Mouse (Mus musculus) T-cell, adult 66 days (primary cell): ENCODE measurements around the gene Fbrsl1. TPM values are rescaled to one million over a fixed set of nuclear protein-coding genes. Genes with fewer than 3 reads are reported as not detected.

Experiments used
- total RNA-seq, 2 experiments: library from RNA; stranded (reverse); gene quantifications; 3 replicates in 1 of 2; 4 replicates in 1 of 2; pipeline ENCODE4 v1.2.4; 2023

Fbrsl1 gene
- 100 to 1,000 TPM; 172 to 223 TPM for total RNA-seq

GRCm38 (mm10) chr5:110448436-110449134 is at the start of gene Fbrsl1:
Gene Fbrsl1 (minus strand): TSS chr5:110448503.

GRCm38 (mm10) chr5:110344524-110344923 is 103.8 kb downstream of the Fbrsl1 start, which contains the start of gene Lrcol1:
Gene Lrcol1 (plus strand): TSS chr5:110344730.

GRCm38 (mm10) chr5:110342648-110343284 is 105.5 kb downstream of the Fbrsl1 start, which contains the start of gene P2rx2:
Gene P2rx2 (minus strand): TSS chr5:110343212.

Other genes starting within 250 kb of the Fbrsl1 start
- gene Ankle2, start 217.5 kb downstream of the Fbrsl1 start, total RNA-seq, result 10 to 100 TPM; 47.5 to 57.6 TPM
- gene Pgam5, start 178.6 kb downstream of the Fbrsl1 start, total RNA-seq, result 10 to 100 TPM; 32.4 to 43.9 TPM
- 1 to 10 TPM; 1.5 to 1.6 TPM for gene Pxmp2, start 162.3 kb downstream of the Fbrsl1 start, total RNA-seq
- 1 to 10 TPM; 7.3 to 10.0 TPM for gene Pole, start 162.2 kb downstream of the Fbrsl1 start, total RNA-seq
- under 1 TPM in 1 of 2 experiments, not detected in 1; 0.65 TPM for gene P2rx2, start 105.3 kb downstream of the Fbrsl1 start, total RNA-seq
- gene Lrcol1, start 103.8 kb downstream of the Fbrsl1 start, total RNA-seq, result not detected
- gene Galnt9, start 95.9 kb upstream of the Fbrsl1 start, total RNA-seq, result 1 to 10 TPM; 3.2 to 5.7 TPM
- 10 to 100 TPM; 66.3 to 76.9 TPM for gene Noc4l, start 204.9 kb upstream of the Fbrsl1 start, total RNA-seq
- 10 to 100 TPM; 64.7 to 71.0 TPM for gene Ddx51, start 204.9 kb upstream of the Fbrsl1 start, total RNA-seq